Mouse (Mus musculus) bone marrow macrophage, adult 2 months (primary cell): ENCODE data around the gene Pigh.

Experiments
- CTCF ChIP-seq: IDR thresholded peaks from 2 replicates; pipeline ENCODE4 v1.5.1; 2012; ENCODE audit warnings: low read depth, mild to moderate bottlenecking, low read length, moderate library complexity
- POLR2A ChIP-seq: IDR thresholded peaks from 2 replicates; pipeline ENCODE4 v1.6.1; 2012; ENCODE audit warnings: mild to moderate bottlenecking, low read depth, low read length, borderline replicate concordance

GRCm38 (mm10) chr12:79136949-79137348, 47.5 kb upstream of the Pigh start:
- TF ChIP-seq POLR2A (no peak), CTCF (no peak)
